Mouse (Mus musculus): Measurements from ENCODE around the gene Tmem132b. TPM values are rescaled to one million over a fixed set of nuclear protein-coding genes. Genes with fewer than 3 reads are reported as not detected.

Gene Tmem132b
- total RNA-seq, 2 experiments from 2014 or later, result 0.02 TPM; not detected in 1

DNA sequence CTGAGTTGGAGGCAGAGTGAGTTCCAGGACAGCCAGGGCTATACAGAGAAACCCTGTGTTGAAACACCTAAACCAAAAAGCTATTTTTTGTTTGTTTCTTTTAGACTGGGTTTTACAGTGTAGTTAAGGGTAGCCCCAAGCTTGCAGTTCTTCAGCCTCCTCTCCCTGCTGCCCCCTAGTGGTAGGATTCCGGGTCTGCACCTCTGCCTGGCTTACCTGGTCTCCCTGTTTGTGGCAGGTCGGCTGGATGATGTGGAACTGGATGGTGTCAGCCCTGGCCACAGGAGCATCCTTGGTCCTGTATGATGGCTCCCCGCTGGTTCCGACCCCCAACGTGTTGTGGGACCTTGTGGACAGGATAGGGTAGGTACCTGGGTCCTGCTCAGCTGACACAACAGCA is 22.0 kb upstream of the Tmem132b start:
- intact Hi-C loops (cut with DNase I), result no loop called here
- peak in 1 of 2 experiments; percentile 46 for DNase-seq

DNA sequence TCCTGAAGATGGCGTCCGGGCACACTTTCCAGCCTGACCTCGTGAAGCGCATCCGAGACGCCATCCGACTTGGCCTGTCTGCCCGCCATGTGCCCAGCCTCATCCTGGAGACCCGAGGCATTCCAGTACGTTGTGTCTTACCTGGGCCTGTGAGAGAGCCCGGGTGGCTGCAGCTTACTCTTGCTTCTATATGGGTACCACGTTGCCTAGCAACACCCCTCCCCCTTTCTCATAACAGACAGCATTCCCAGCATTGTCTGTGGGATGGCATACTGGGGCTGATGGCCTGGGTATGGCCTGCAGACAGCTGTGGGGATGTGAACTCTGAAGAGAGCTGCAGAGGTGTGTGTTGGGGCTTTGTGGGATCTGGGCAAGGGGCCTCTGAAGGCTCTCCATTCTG is 16.6 kb upstream of the Tmem132b start:
- no peak for DNase-seq
- intact Hi-C loops (cut with DNase I), result no loop called here

DNA sequence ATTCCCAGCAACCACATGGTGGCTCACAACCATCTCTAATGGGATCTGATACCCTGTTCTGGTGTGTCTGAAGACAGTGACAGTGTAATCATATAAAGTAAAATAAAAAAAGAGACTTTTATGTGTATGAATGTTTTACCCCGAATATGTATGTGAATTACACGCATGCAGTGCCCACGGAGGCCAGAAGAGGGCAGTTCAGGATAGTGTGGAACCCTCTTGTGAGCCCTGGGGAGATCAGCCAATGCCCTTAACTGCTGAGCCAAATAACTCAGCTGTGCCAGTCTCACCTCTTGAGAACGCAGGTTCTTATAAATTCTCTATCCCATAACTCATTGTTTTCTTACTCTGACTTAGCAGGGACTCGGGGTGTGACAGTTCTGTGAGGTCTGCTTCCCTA is 12.9 kb upstream of the Tmem132b start:
- DNase-seq, result no peak
- intact Hi-C loops (cut with DNase I), result no loop called here

DNA sequence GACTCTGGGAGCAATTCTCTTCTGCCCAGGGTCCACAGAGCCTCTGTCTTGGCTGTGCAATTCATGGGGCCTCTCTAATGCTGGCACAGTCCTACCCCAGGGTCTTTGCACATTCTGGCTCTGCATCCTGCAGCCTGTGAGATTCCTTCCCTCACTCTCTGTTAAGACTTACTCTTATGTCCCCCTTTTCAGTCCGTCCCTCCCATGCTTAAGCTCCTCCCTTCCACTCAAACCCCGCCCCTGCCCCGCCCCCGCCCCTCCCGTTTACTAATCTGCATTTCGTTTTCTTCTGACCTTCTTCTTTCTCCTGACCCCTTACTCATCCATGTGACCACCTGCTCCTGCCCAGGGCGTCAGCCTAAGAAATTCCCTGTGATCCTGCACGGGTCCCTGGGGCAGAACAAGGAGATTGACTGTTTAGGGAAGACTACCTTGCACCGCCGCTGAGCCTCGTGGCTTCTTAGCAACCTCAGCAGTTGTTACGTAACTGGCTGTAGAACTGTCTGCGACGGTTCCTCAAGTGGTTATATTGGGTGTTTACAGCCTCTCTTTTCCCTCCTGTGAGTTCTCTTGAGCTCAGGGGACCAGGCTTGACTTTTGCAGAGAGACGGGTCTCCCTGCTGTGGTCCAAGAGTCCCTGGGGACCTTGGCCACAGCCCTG is 10.5 kb upstream of the Tmem132b start:
- intact Hi-C loops (cut with DNase I), result no loop called here
- DNase-seq, result no peak

DNA sequence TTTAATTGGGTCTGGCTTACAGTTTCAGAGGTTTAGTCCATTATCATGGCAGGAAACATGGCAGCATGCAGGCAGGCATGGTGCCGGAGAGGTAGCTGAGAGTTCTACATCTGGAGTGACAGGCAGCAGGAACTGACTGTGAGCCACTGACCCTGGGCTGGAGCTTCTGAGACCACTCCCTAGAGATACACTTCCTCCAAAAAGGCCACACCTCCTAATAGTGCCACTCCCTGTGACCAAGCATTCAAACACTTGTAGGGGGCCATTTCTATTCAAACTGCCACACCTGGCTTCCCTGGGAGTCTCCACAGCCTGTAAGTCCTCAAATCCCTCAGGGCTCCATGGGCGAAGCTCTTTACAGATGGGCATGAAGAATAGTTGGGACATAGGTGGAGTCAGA is 8.2 kb upstream of the Tmem132b start:
- intact Hi-C loops (cut with DNase I), result no loop called here
- no peak for DNase-seq

DNA sequence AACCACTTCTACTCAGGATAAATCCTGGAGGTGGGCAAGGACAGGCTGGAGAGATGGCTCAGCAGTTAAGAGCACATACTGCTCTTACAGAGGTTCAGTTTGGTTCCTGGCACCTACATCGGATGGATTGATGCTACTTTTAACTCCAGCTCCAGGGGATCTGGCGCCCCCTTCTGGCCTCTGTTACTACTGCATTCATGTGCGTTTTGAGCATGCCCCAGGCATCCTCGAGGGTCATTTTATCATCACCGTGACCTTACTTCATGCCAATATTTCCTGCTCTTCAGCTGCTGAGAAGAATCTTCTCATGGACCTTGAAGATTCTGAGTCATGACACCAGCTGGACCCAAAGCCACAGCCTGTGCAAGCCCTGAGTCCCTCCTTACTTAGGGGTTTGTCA is 6.1 kb upstream of the Tmem132b start:
- no peak for DNase-seq
- intact Hi-C loops (cut with DNase I), result loop anchor here (5.0 kb wide), 2 partner anchors 872 to 1472 kb away; no protein-coding TSS in a partner anchor

DNA sequence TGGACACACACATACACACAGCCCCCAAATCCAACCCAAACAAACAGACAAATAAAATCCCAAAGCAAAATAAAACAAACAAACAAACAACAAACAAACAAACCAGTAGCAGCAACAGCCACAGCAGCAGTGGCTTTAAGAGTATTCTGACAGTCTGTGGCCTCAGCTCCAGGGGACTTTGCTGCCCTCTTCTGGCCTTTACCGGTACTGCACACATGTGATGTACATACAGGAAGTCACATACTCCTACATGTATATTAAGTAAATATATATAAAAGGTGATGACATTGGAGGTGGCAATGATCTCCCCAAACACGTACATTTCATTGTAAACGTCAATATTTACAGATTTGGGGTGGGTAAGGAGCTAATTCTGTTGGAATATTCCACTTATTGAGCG is 5.1 kb upstream of the Tmem132b start:
- DNase-seq, result peak in 1 of 2 experiments; percentile 27
- intact Hi-C loops (cut with DNase I), result loop anchor here (5.0 kb wide), 2 partner anchors 871 to 1471 kb away; no protein-coding TSS in a partner anchor

DNA sequence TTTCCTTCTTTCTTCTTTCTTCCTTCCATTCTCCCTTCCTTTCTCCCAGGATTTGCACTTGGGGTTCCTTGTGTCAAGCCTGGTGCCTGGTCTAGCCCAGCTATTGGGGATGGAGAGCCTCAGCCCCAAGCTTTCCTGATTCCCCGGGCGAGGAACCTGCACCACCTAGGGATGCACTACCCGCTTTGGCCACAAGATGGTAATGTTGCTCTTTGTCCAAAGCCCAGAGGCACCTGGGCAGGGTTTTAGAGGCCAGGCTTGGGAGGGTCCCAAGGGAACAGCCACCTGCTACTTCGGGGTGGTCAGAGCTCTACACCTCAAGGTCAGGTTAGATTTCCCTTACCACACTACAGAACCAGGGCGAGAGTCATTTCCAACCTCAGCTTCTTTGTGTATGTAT is 2.5 kb upstream of the Tmem132b start:
- peak; percentile 62 to 80 for DNase-seq
- intact Hi-C loops (cut with DNase I), result loop anchor here (2.0 to 5.0 kb wide), 3 partner anchors 434 to 1468 kb away; no protein-coding TSS in a partner anchor

DNA sequence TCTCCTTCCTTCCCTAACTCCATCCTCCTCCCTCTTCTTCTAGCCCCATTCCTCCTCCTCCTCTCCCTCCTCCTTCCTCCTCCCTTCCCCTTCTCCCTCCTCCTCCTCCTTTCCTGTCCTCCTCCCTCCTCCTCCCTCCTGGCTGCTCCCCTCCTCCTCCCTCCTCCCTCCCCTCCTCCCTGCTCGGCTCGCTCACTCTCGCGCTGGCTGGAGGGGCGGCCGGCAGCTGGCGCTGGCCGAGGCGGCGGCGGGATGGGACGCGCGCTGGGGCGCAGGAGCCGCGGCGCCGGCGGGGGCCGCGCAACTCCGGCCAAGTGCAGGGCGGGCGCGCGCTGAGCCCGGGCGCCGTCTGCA is 594 bp downstream of the Tmem132b start:
- intact Hi-C loops (cut with DNase I), result no loop called here
- DNase-seq, result peak in 1 of 2 experiments; percentile 16

DNA sequence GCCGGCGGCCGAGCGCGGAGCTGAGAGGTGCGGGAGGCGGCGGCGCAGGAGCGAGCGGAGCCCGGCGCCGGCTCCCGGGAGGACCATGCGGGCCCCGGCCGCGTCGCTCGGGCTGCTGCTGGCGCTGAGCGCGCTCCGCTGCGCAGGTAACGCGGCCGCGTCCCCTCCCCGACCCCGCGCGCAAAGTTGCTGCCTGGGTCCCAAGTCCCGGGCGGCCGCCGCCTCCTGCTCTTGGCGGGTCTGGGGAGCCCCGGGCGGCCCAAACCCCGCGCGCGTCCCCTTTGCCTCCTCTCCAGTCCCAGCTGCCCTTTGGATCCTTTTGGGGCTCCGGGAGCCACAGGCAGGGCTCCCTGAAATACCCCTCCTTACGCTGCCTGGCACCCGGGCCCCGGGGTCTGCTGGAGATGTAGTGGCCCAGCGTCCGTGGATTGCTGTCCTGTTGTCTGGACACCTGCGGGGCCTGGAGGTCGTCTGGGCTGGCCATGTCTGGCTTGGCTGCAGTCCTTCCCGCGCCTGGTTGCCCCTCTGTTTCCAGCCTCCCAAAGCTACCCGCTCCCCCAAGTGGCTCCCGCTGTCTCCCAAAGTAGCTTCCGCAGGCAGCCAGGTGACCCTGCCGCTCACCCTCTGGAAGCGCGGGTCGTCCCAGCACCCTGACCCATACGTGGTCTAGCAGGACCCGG is 1.1 kb downstream of the Tmem132b start:
- DNase-seq, result no peak
- intact Hi-C loops (cut with DNase I), result no loop called here

DNA sequence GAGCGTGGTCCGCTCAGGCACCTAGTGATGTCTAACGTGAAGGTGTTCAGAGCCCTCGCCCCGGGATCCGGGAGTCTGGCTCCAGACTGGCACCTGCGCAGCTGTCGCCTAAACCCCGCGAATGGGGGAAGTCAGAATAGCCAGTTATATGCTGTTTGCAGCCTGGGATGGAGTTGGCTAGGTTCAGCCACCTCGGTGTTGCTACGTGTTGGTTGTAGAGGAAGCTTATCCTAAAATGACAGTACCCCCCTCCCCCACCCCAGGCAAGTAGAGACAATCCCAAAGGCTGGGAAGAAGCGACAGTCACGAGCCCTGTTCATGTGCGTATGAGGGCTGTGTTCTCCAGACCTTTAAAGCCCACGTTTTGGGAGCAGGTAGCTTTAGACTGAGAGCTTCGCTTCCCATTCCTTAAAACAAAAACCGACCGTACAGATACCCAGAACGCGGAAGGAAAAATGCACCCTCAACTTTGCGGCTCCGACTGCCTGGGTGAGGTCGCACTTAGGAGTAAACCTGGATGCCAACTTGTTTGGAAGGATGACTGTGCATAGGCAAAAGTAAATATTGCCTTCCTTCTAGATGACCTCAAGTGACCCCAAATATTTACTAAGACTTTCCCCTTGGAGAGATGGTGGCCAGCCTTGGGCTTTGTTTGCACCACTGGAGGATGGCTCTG is 1.8 kb downstream of the Tmem132b start:
- intact Hi-C loops (cut with DNase I), result no loop called here
- DNase-seq, result no peak

DNA sequence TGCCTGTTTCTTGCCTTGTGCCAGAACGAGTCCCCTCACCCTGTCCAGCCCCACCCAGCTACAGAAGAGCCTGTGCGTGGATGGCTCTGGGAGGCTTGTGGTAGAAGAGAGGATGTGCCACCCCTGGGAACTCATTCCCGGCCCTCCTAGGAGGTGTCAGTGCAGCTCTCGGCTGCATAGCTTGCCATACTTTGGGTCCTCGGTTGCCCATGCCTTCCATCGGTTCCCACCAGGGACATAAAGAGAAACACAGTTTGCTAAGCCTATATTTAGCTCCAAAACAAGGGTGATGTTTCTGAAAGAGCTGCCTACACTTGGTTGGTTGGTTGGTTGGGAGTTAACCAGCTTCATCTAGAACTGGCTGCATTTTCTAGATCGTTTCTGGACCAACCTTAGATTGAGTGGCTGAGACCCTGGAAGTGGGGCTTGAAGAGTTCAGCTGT is 2.6 kb downstream of the Tmem132b start:
- no peak for DNase-seq
- intact Hi-C loops (cut with DNase I), result no loop called here

DNA sequence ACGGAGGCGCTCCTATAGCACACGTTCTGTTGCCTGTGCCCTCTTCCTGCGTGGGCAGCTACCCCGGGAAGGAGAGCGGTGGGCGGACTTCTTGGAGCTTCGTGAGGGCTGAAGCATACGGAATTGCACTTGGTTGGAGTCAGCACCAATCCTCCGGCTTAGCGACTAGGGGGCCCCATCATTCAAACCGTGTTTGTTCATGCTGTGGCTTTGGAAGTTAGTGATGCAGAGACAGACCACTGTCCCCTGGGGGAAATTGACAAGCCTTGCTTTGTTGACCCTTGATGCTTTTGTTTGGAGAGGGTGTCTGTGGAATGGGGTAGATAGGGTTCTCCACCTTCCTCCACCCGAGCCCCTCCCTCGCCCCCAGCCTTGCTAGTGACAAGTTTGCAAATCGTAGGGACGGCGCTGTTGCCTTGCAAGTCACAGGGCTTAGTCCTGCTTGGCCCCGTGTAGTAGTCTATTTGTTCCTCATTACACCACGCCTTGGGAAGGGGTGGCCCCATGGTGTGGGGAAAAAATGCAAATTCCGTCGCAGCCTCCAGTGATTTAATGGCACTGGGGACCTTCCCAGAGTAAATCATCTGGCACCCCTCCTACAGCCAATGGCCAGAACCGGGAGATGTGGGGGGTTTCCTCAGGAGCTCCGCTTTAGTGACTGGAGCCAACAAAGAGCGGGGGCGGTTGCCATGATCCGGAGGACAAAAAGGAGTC is 3.2 kb downstream of the Tmem132b start:
- intact Hi-C loops (cut with DNase I), result no loop called here
- no peak for DNase-seq

DNA sequence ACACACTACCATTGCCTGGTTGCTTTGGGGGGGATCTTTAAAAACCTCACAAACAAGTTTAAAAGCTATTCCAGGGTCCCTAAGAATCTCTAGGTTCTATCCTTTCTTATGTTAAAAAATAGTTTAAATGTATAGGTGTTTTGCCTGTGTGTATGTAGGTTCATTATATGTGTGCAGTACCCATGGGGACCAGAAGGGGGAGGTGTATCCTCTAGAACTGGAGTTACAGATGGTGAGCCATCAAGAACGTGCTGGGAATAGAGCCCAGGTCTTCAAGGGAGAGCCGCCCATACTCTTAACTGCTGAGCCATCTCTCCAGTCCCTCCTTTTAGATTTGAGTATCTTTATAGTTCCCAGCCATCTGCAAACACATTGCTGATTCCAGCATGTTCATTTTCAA is 13.5 kb downstream of the Tmem132b start:
- no peak for DNase-seq
- intact Hi-C loops (cut with DNase I), result no loop called here

DNA sequence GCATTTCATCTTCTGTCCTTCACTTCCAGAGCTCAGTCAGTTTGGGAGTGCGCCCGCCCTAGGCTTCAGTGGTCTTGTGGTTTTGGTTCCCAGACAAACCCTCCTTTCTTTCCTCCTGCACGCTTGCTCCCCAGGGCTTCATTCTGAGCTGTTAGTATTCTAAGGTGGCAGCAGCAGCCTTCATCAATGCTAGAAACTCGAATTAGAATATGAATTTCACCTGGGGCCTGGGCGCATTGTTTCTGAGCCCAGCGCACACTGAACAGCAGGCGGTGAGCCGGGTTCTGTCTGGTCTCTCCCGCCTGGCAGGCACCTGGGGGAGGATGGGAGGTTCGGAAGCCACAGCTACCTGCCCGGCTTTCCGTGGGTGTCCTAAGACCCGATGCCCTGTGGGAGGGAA is 14.7 kb downstream of the Tmem132b start:
- no peak for DNase-seq
- intact Hi-C loops (cut with DNase I), result no loop called here

DNA sequence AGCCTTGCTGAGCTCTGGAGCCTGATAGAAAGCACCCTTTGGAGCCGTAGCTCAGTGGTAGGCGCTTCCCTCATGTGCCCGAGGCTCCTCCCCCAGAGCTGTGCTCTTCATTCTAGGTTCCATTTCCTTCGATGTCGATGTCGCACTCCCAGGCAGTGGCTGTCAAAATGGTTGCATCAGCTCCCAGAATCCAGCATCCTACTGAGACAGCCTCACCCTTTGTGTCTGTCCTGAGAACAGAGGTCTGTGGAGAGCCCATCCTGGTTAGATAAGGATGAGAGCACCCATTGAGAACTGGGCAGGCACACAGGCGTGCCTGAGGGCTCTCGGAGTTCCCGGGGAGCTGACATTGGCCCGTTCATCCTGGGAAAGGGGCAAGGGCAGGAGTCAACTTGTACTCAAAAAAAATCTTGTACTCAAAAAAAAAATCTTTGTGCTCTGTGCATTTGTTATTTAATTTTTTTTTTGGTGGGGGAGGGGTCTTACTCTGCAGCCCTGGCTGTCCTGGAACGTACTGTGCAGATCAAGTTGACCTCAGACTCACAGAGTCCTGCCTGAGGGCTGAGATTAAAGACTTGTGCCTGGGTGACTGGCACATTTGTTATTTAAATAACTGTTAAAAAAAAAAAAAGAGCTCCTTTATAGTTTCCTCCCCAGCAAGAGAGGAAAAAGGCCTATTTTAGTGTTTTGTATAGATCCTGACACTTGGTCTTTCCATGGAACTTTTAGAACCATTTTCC is 18.3 kb downstream of the Tmem132b start:
- intact Hi-C loops (cut with DNase I), result no loop called here
- DNase-seq, result no peak

DNA sequence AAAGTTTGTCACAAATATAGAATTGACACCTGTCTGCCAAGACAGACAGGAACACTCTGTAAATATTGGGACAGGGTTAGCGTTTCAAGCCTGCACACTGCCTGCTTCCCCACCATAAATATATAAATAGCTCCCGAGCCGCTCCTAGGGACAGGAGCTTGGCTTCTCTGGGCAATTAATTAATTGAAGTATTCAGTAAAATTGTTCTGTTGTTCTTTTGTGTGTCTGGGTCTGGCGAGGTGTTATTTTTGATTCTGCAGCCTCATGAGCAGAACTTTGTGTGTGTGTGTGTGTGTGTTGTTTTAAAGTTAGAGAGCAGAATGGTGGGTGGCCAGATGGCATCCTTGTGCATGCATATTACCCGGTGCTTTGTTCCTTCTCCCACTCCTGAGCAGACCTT is 24.2 kb downstream of the Tmem132b start:
- no peak for DNase-seq
- intact Hi-C loops (cut with DNase I), result no loop called here

DNA sequence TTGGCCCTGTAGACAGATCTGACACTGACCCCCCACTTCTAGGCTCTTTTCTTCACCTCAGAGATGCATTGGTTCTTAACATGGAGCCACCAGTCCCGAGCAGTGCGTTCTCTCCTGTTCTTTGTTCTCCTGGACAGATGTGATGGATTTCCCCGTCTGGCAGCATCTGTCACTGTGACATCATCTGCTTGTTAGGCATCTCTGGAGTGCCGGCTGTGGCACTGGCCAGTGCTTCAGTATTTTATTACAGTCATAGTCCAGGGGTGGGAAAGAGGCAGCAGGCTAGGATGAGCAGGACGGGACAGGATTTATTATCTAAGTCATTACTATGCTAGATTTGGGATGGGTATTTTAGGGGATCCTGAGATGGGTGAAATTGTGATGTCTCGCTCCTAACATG is 31.9 kb downstream of the Tmem132b start:
- no peak for DNase-seq
- intact Hi-C loops (cut with DNase I), result no loop called here

DNA sequence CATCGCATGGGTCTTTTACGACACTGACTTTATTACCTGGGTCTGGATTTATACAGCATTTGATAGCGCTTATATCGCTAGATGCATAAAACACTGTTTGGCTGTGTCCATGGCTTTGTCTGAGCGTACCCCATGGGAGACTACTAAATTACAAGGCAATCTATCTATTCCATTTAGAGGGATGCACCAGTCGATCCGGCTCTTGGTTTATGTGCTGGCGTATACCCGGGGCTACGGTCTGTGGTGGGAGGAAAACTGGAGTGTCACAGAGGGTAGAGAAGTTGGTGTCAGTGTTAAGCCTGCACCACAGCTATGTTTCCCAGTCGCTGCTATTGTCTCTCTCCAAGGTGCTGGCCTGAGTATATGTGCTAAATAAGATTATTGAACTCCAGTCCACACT is 34.2 kb downstream of the Tmem132b start:
- no peak for DNase-seq
- intact Hi-C loops (cut with DNase I), result no loop called here

DNA sequence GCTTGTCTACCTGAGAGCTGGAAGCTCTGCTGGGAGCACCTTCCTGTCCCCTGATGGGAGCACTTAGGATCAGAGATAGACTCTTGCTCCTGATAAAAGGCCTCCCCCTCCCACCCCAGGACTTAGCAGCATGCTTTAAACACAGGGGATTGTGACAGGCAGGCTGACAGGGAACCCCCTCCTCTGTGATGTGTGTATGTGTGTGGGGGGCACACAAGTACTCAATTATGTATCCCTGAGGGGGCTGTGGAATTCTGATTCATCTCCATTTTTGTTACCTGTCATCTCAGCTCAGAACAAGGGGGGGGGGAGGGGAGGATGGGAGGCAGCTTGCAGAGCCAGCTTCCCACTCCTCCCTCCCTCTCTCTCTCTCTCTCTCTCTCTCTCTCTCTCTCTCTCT is 36.9 kb downstream of the Tmem132b start:
- intact Hi-C loops (cut with DNase I), result no loop called here
- DNase-seq, result no peak

DNA sequence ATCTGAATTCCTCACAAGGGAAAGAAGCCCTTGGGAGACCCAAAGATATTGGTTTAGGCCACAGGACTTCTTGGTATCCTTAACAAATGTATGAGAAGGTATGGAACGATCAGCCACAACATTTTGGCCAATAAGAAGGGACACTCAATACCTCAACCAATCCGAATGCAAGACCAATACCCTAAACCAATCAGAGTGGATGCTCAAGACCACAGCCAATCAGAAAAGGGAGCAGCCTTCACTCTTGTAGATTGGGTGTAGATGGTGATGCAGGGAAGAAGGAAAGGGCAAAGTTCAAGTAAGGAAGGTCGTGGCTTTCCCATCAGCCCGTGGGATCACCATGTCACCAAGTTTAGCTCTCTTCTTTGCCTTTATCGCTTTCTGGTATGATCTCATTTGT is 40.4 kb downstream of the Tmem132b start:
- intact Hi-C loops (cut with DNase I), result no loop called here

More for the DNA sequence above, 40.4 kb downstream of the Tmem132b start:
- no peak for DNase-seq
